Mouse (Mus musculus) intestine, postnatal 0 days (tissue): ENCODE data around the gene Rgp1. TPM values are rescaled to one million over a fixed set of nuclear protein-coding genes. Genes with fewer than 3 reads are reported as not detected.

ENCODE experiments used
- ATAC-seq: fragments of 200-750 bp; cut with Nextera tagmentation; 2 replicates; pipeline ENCODE4 v1.8.0; 2017; ENCODE audit warnings: mild to moderate bottlenecking, moderate TSS enrichment, moderate library complexity
- H3K27ac ChIP-seq: fragments of 300-500 bp; sonication (generic); 2 replicates; pipeline ENCODE4 v1.5.1; 2014; ENCODE audit warnings: mild to moderate bottlenecking, low read depth, low read length, moderate library complexity
- H3K27me3 ChIP-seq: fragments of 300-500 bp; sonication (generic); replicated peaks from 2 replicates; pipeline ENCODE4 v1.6.1; 2014; ENCODE audit warnings: low read length, mixed read lengths; ENCODE audit not compliant: control insufficient read depth, insufficient read depth
- H3K36me3 ChIP-seq: fragments of 300-500 bp; sonication (generic); 2 replicates; pipeline ENCODE4 v1.6.1; 2014; ENCODE audit warnings: mild to moderate bottlenecking, moderate library complexity; ENCODE audit not compliant: control insufficient read depth, insufficient read depth
- H3K4me1 ChIP-seq: fragments of 300-500 bp; sonication (generic); replicated peaks from 2 replicates; pipeline ENCODE4 v1.6.1; 2014; ENCODE audit warnings: antibody characterized with exemption, low read length, mixed read lengths; ENCODE audit not compliant: control insufficient read depth, insufficient read depth
- H3K4me2 ChIP-seq: fragments of 300-500 bp; sonication (generic); replicated peaks from 2 replicates; pipeline ENCODE4 v1.6.1; 2014; ENCODE audit warnings: low read depth, mild to moderate bottlenecking, moderate library complexity
- H3K4me3 ChIP-seq: fragments of 300-500 bp; sonication (generic); 2 replicates; pipeline ENCODE4 v1.5.1; 2014; ENCODE audit warnings: low read depth, low read length
- H3K9ac ChIP-seq: fragments of 300-500 bp; sonication (generic); 2 replicates; pipeline ENCODE4 v1.6.1; 2014; ENCODE audit warnings: mild to moderate bottlenecking, low read depth, low read length
- H3K9me3 ChIP-seq: fragments of 300-500 bp; sonication (generic); 2 replicates; pipeline ENCODE4 v1.6.1; 2016; ENCODE audit warnings: mixed run types; ENCODE audit not compliant: control insufficient read depth
- CTCF ChIP-seq: sonication (generic); IDR thresholded peaks from 2 replicates; pipeline ENCODE4 v1.5.1; 2016; ENCODE audit warnings: low read depth, mild to moderate bottlenecking, control low read depth, antibody characterized with exemption, moderate library complexity
- WGBS: fragments of 180-500 bp; shearing (Covaris S2); extraction: QIAGEN DNeasy Blood & Tissue Kit; methylation state at CpG from one replicate; pipeline ENCODE4 v1.1.7; 2014; 5-methylcytosine and 5-hydroxymethylcytosine counted together
- polyA plus RNA-seq: library from polyadenylated mRNA; unstranded; fragments of >200 nt; fragmentation: Nextera tagmentation; extraction: Ambion mirVana; gene quantifications from 2 replicates; pipeline ENCODE4 v1.2.1, GENCODE M21; 2015

Rgp1 gene
- polyA plus RNA-seq, 1 experiment from 2014 or later = 11.3 TPM

DNA sequence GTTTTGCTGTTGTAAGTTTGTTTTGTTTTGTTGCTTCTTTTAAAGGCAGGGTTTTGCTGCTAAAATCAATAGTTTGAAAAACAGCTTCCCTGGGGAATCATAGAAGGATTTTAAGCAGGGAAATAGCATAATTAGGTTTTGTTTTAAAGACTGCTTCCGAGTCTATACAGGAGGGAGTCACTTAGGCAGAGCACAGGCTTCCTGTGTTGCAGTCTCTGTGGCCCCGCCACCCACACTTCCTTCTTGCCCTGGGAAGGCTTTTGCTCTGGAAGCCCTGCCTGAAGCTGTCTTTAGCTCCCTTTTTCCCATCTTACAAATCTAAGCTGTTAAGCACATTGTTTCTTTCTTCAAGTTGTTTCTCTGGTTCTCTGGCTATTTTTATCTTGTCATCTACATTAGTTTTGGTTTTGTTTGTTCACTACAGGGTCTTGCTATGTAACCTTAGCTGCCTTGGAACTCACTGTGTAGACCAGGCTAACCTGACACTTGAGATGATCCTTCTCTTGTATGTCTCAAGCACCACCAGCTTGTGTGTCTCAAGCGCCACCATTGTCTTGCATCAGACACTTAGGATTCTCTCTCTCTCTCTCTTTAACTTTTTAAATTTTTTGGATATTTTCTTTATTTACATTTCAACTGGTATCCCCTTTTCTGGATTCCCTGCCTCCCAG, 34.7 kb downstream of the Rgp1 start:
- WGBS = 50% methylated on average over 3 of the region's 3 CpGs
- Histone ChIP-seq H3K4me3 (no peak overlapping the region), H3K4me1 (no peaks in the 10 kb centered on the region), H3K27ac (no peak overlapping the region), H3K9ac (no peak overlapping the region), H3K36me3 (no peaks in the 10 kb centered on the region), H3K9me3 (no peaks in the 10 kb centered on the region), H3K4me2 (no peak overlapping the region), H3K27me3 (no peaks in the 10 kb centered on the region)
- TF ChIP-seq CTCF = no peak
- no peak for ATAC-seq

DNA sequence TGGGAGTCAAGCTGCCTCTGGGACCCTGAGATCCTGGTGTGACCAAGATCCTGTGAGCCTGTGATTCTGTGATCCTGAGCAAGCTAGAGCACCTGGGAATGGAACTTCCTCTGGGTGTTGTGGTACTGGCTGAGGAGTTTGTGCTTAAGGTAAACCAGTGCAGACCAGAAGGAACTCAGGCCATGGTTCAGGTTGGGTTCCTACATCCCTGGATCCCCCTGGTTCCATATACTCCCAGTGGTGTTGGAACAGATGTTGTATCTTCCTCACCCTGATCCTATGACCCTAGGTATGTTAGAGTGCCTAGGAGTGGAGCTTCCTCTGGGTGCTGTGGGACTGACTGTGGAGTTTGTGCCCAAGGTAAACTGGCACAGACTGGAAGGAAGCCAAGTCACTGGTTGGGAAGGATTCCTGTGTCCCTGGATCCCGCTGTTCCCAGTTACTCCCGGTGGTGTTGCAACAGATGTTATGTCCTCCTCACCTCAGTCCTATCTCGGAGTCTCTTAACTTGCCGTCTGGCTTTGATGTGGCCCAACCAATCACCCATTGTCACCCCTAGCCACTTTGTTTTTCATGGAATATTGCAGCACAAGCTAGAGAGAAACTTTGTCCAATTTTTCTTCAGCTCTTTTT, 41.7 kb downstream of the Rgp1 start:
- TF ChIP-seq CTCF = no peak
- no peak for ATAC-seq
- Histone ChIP-seq H3K36me3 (no peaks in the 10 kb centered on the region), H3K4me2 (no peak overlapping the region), H3K27me3 (no peaks in the 10 kb centered on the region), H3K4me3 (no peak overlapping the region), H3K27ac (no peak overlapping the region), H3K9me3 (peaks cover 4% of the 10 kb centered on the region), H3K4me1 (no peaks in the 10 kb centered on the region), H3K9ac (no peak overlapping the region)
- WGBS = 70% methylated on average over 4 of the region's 4 CpGs

DNA sequence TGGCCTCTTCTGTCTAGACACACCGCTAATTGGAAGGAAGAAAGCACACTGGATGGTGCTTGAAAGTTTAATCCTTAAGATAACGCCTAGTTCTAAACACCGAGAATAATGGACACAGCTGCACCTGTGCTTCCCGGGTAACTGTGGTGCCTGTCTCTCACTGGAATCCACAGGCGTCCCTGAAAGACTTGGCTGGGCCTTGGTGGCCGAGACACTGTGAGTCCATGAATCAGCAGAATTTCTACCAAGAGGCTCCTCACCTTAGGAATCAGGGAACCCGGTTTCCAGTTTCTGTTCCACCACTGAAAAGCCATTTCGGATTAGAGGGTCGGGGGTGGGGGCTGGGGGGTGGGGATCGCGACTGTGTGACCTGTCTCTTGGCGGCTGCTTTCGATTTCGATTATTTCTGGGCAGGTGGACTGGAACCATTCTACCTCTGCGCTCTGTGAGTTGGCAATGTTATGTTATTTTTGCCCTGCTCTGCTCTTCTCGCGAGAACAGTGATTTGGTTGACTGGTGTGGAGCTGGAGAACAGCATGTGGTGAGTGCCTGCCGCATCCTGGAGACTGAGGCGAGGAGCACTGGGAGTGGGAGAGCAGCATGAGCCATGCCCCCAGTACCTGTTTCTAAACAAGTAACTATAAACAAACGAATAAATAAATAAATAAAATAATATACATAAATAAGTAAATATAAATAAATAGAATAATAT, 50.7 kb downstream of the Rgp1 start:
- no peak overlapping the region for H3K4me2 ChIP-seq
- no peak overlapping the region for H3K4me3 ChIP-seq
- no peak overlapping the region for H3K9ac ChIP-seq
- no peaks in the 10 kb centered on the region for H3K4me1 ChIP-seq
- peaks cover 16% of the 10 kb centered on the region; the same call in 1 of the 2 replicates for H3K27me3 ChIP-seq
- peaks cover 10% of the 10 kb centered on the region for H3K9me3 ChIP-seq
- no peak for ATAC-seq
- 51% methylated on average over 20 of the region's 20 CpGs for WGBS
- no peak for TF ChIP-seq CTCF
- H3K27ac ChIP-seq = no peak overlapping the region
- H3K36me3 ChIP-seq = no peaks in the 10 kb centered on the region

DNA sequence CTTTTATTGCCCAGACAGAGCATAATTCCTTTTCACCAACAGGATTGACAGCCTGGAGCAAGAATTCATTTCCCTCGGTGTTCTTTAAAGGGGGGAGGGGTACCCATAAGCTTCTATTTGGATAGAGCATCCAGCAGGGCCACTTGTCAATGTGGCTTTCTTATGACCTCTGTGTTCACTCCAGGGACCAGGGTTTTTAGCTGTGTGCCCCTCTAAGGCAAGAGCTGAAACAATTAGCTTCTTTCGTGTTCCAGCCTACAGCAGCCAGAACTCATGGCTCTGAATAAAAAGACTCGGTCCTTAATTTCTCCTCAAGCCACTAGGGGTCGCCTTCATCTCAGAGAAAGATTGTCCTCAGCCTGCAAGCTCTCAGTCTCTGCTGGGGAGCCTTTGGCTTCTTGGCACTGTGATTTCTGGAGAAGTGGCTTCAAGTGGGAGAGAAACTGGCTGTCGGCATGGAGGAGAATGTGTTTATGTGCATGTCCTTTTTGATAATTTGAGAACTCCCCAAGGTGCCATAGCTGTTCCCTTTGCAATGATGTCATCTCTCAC, 51.6 kb downstream of the Rgp1 start:
- Histone ChIP-seq H3K9ac (no peak overlapping the region), H3K4me1 (no peaks in the 10 kb centered on the region), H3K27ac (no peak overlapping the region), H3K4me3 (no peak overlapping the region), H3K9me3 (peaks cover 7% of the 10 kb centered on the region), H3K27me3 (peaks cover 16% of the 10 kb centered on the region; the same call in 1 of the 2 replicates), H3K36me3 (no peaks in the 10 kb centered on the region), H3K4me2 (no peak overlapping the region)
- peak; percentile 92 for TF ChIP-seq CTCF
- 7% methylated on average over 5 of the region's 5 CpGs for WGBS
- peak; percentile 46; the same call in 1 of the 2 replicates for ATAC-seq

DNA sequence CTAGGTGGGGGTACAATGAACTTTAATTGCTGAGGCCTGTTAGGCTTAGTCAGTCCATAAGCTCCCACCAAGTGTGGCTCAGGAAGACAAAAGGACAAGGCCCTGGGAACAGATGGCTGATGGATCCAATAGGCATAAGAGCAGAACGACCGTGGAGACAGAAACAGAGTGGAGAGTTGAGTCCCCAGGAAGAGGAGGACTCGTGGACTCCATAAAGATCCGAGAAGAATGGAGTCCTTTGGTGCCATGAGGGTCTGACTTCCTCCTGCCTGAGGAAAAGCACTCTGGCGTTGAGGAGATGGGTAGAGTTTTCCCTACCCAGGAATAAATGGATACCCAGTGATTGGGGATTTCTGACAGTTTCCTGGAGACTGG, 52.1 kb downstream of the Rgp1 start:
- Histone ChIP-seq H3K9ac (no peak overlapping the region), H3K27me3 (peaks cover 16% of the 10 kb centered on the region; the same call in 1 of the 2 replicates), H3K27ac (no peak overlapping the region), H3K4me1 (no peaks in the 10 kb centered on the region), H3K36me3 (no peaks in the 10 kb centered on the region), H3K9me3 (peaks cover 2% of the 10 kb centered on the region; the same call in 1 of the 2 replicates), H3K4me2 (peak overlapping the region; percentile 82; the same call in 1 of the 2 replicates), H3K4me3 (no peak overlapping the region)
- 35% methylated on average over 5 of the region's 5 CpGs for WGBS
- ATAC-seq = no peak
- TF ChIP-seq CTCF = no peak
